Mouse (Mus musculus): ENCODE data around the gene Lrsam1. TPM values are rescaled to one million over a fixed set of nuclear protein-coding genes. Genes with fewer than 3 reads are reported as not detected.

The Lrsam1 gene
- total and polyA plus RNA-seq, 3 experiments = 5.0 to 9.5 (median 5.4) TPM

DNA sequence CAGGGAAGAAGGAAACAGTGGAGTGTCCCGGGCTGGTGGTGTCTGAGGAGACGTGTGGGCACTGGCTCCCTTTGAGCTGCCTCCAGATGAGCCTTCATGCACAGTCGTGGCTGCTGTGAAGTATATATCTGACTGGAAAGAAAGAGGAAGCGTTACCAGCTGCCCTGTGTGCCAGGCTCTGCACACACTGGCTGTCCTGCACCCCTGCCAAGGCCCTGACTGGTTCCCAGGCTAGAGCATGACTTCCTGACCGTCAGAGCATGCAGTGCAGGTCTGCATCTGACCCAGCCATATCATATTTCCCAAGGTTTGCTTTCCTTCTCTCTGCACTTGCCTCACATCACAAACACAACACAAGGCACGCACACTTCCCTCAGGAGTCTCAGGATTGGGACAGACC, 30.7 kb upstream of the Lrsam1 start:
- peaks cover 56% of the 10 kb centered on the region for H3K27me3 ChIP-seq (replicated peaks)
- no peaks in the 10 kb centered on the region for H3K9me3 ChIP-seq (replicated peaks; ENCODE audit: low read length)
- in situ Hi-C loops (cut with MboI; ENCODE audit: low pct_ligation_motif_present, low pct_unique_long_range_greater_than_20kb, low sequenced_read_pairs) (loop anchor here (25.0 kb wide), 1 partner anchor 370 kb away; the partner anchor contains the start of gene Ralgps1), dilution Hi-C loops (cut with MboI; ENCODE audit: extremely low pct_ligation_motif_present, extremely low pct_unique_long_range_greater_than_20kb, low sequenced_read_pairs) (no loop called here)
- no peaks in the 10 kb centered on the region; a peak in 1 of 4 replicates for H3K4me1 ChIP-seq (ENCODE audit: control insufficient read depth in 1 of 2, insufficient read depth in 2 of 2)
- no peak for TF ChIP-seq SIN3A (IDR thresholded peaks at IDR 0.05; ENCODE audit: low read length)
- TF ChIP-seq MAFK (IDR thresholded peaks at IDR 0.05; ENCODE audit: insufficient replicate concordance, low read length) = no peak
- no peak for TF ChIP-seq TCF12 (IDR thresholded peaks at IDR 0.05; ENCODE audit: low read depth, low read length)
- TF ChIP-seq EP300 (IDR thresholded peaks at IDR 0.05; ENCODE audit: low read length) = no peak
- TF ChIP-seq RAD21 (IDR thresholded peaks at IDR 0.05; ENCODE audit: low read depth, low read length) = no peak
- no peak for TF ChIP-seq ZC3H11A (IDR thresholded peaks at IDR 0.05; ENCODE audit: low read depth, low read length)
- TF ChIP-seq ZNF384 (IDR thresholded peaks at IDR 0.05; ENCODE audit: low read depth, low read length) = no peak
- TF ChIP-seq NRF1 (IDR thresholded peaks at IDR 0.05; ENCODE audit: low read depth, low read length) = no peak
- TF ChIP-seq PAX5 (IDR thresholded peaks at IDR 0.05; ENCODE audit: low read length) = no peak
- no peak for TF ChIP-seq CHD1 (IDR thresholded peaks at IDR 0.05; ENCODE audit: low read depth, low read length)
- no peak for TF ChIP-seq MYC (IDR thresholded peaks at IDR 0.05; ENCODE audit: low read depth, low read length)
- TF ChIP-seq SMC3 (IDR thresholded peaks at IDR 0.05; ENCODE audit: low read depth, low read length) = no peak
- TF ChIP-seq CTCF (conservative IDR thresholded peaks at IDR 0.05 in 1 of 2, IDR thresholded peaks at IDR 0.05 in 1 of 2; ENCODE audit: low read depth in 2 of 2, low read length in 2 of 2) = no peak
- no peak for TF ChIP-seq ELF1 (IDR thresholded peaks at IDR 0.05; ENCODE audit: low read depth, low read length)
- no peak for TF ChIP-seq MAZ (IDR thresholded peaks at IDR 0.05; ENCODE audit: low read depth, low read length)
- no peak for TF ChIP-seq UBTF (IDR thresholded peaks at IDR 0.05; ENCODE audit: low read depth, low read length)
- TF ChIP-seq ZKSCAN1 (IDR thresholded peaks at IDR 0.05; ENCODE audit: borderline replicate concordance, low read depth, low read length) = no peak
- no peak for TF ChIP-seq POLR2A (IDR thresholded peaks at IDR 0.05; ENCODE audit: low read depth, low read length)
- no peak overlapping the region for H3K4me3 ChIP-seq (replicated peaks in 1 of 3; ENCODE audit: low read depth in 2 of 3, low read length in 2 of 3, poor library complexity in 1 of 3)
- DNase-seq (ENCODE audit: extremely low read depth) = no peak
- H3K4me2 ChIP-seq (ENCODE audit: insufficient read depth, low read depth, poor library complexity, severe bottlenecking) = no peak overlapping the region
- H3K36me3 ChIP-seq (replicated peaks in 1 of 2; ENCODE audit: control insufficient read depth in 1 of 2, insufficient read depth in 1 of 2, low read length in 1 of 2) = no peaks in the 10 kb centered on the region
- no peak overlapping the region for H3K27ac ChIP-seq (ENCODE audit: insufficient read depth, low read depth)
- no peaks in the 10 kb centered on the region for H3K79me2 ChIP-seq (replicated peaks; ENCODE audit: control insufficient read depth, extremely low read depth, insufficient read depth, poor library complexity, severe bottlenecking)
- no peak overlapping the region for H3K9ac ChIP-seq (ENCODE audit: insufficient read depth, low read depth)

DNA sequence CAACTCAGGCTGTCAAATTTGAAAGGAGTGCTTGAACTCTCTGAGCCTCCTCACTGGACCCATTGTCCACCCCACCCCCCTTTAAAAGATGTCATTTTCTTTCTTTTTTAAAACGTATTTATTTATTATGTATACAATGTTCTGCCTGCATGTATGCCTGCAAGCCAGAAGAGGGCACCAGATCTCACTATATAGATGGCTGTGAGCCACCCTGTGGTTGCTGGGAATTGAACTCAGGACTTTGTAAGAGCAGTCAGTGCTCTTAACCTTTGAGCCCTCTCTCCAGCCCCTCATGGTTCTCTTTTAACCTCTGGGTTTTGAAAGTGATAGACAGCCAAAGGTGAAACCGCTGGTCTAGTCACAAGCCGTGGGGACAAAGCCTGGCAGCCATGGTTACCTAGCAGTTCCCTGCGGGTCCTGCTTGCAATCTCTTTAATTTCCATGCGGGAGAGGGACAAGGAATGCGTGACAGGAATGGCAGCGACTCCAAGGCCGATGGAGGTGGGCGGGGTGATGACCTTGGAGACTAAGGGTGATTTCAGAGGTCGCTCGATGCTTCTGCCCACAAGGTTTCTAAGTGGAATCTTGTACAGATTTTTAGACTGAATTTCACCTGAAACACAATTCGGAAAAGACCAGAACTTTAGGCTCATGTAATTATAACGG, 28.9 kb upstream of the Lrsam1 start:
- H3K9ac ChIP-seq (ENCODE audit: insufficient read depth, low read depth) = no peak overlapping the region
- no peaks in the 10 kb centered on the region for H3K36me3 ChIP-seq (replicated peaks in 1 of 2; ENCODE audit: control insufficient read depth in 1 of 2, insufficient read depth in 1 of 2, low read length in 1 of 2)
- dilution Hi-C loops (cut with MboI; ENCODE audit: extremely low pct_ligation_motif_present, extremely low pct_unique_long_range_greater_than_20kb, low sequenced_read_pairs) = no loop called here
- in situ Hi-C loops (cut with MboI; ENCODE audit: low pct_ligation_motif_present, low pct_unique_long_range_greater_than_20kb, low sequenced_read_pairs) = loop anchor here (25.0 kb wide), 1 partner anchor 372 kb away; the partner anchor contains the start of gene Ralgps1
- peaks cover 68% of the 10 kb centered on the region for H3K27me3 ChIP-seq (replicated peaks)
- no peak overlapping the region for H3K27ac ChIP-seq (ENCODE audit: insufficient read depth, low read depth)
- DNase-seq (ENCODE audit: extremely low read depth) = peak; percentile 38
- H3K9me3 ChIP-seq (replicated peaks; ENCODE audit: low read length) = no peaks in the 10 kb centered on the region
- TF ChIP-seq POLR2A (IDR thresholded peaks at IDR 0.05; ENCODE audit: low read depth, low read length) (no peak), CTCF (conservative IDR thresholded peaks at IDR 0.05 in 1 of 2, IDR thresholded peaks at IDR 0.05 in 1 of 2; ENCODE audit: low read depth in 2 of 2, low read length in 2 of 2) (peak; percentile 29 to 74; a peak in 3 of 4 replicates), SMC3 (IDR thresholded peaks at IDR 0.05; ENCODE audit: low read depth, low read length) (peak; percentile 47), RAD21 (IDR thresholded peaks at IDR 0.05; ENCODE audit: low read depth, low read length) (peak; percentile 47)
- no peak overlapping the region for H3K4me2 ChIP-seq (ENCODE audit: insufficient read depth, low read depth, poor library complexity, severe bottlenecking)
- H3K4me3 ChIP-seq (replicated peaks in 1 of 3; ENCODE audit: low read depth in 2 of 3, low read length in 2 of 3, poor library complexity in 1 of 3) = no peak overlapping the region
- no peaks in the 10 kb centered on the region for H3K79me2 ChIP-seq (replicated peaks; ENCODE audit: control insufficient read depth, extremely low read depth, insufficient read depth, poor library complexity, severe bottlenecking)
- H3K4me1 ChIP-seq (ENCODE audit: control insufficient read depth in 1 of 2, insufficient read depth in 2 of 2) = no peaks in the 10 kb centered on the region; a peak in 1 of 4 replicates
